Mouse (Mus musculus): ENCODE data around the gene Dach1.

- TF ChIP-seq NRF1 (IDR thresholded peaks at IDR 0.05; ENCODE audit: insufficient read depth, low read depth, low read length, poor library complexity, severe bottlenecking) (no peak), POLR2AphosphoS5 (IDR thresholded peaks at IDR 0.05; ENCODE audit: borderline replicate concordance, low read depth, low read length) (no peak), CTCF (IDR thresholded peaks at IDR 0.05 in 2 of 3, conservative IDR thresholded peaks at IDR 0.05 in 1 of 3; ENCODE audit: control insufficient read depth in 1 of 3, insufficient read depth in 1 of 3, low read depth in 2 of 3, low read length in 3 of 3, poor library complexity in 1 of 3, severe bottlenecking in 1 of 3) (no peak)
These were observed 4.3 kb upstream of the Dach1 start for GRCm38 (mm10) chr14:98173831-98174230.

Data from MEL (cell line).